Mouse (Mus musculus) heart, adult 8-10 months (tissue): ENCODE results near the gene Dalrd3. TPM values are rescaled to one million over a fixed set of nuclear protein-coding genes. Genes with fewer than 3 reads are reported as not detected.

ENCODE experiments used
- DNase-seq: peaks from one replicate; pipeline ENCODE4 v3.0.0; 2022; ENCODE audit warnings: low spot score
- microRNA-seq: library from miRNA; unstranded; fragments of <30 nt; microRNA quantifications from one replicate; pipeline ENCODE4 v1.2.0, GENCODE M21; 2022
- total RNA-seq, 4 experiments: library from RNA; stranded (reverse); gene quantifications; 2 replicates each; pipeline ENCODE4 v1.2.4; 2022

Gene Dalrd3
- total RNA-seq, 4 experiments from 2014 or later: 16.9 to 26.8 (median 24.1) TPM

DNA sequence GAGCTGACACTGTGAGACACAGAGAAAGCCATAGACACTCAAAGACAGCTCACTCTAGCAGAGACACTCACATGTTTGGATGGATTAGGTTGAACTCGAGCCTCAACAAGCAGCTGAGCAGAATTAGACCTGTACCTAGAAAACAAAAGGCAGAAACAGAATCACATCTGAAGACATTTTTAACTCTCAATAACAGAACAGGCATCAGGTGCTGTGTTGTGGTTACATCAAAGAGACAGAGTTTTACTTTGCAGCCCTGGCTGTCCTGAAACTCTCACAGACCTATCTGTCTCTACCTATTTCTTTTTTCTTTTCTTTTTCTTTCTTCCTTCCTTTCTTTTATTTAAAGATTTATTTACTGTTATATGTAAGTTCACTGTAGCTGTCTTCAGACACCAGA lies 47.6 kb downstream of the Dalrd3 start:
- no peak for DNase-seq

Small RNAs within 50 kb of the gene (microRNA-seq; reads per million reads assigned to microRNA genes)
- gene Gm24083: not detected
- gene Mir191: not detected
- 794 reads per million, percentile 79 among the genes with 10 or more reads in this experiment for gene Mir425

Other genes with a start within 250 kb of the Dalrd3 start
- 100 to 1,000 TPM in 1 of 4 experiments, 10 to 100 TPM in 3; 67.6 to 101 (median 81.7) TPM for gene Gpx1, start 231.0 kb upstream of the Dalrd3 start, total RNA-seq
- 10 to 100 TPM; 77.0 to 83.3 (median 79.8) TPM for gene Usp4, start 222.0 kb upstream of the Dalrd3 start, total RNA-seq
- 1 to 10 TPM in 2 of 4 experiments, under 1 TPM in 2; 0.73 to 1.5 (median 1.1) TPM for gene 1700102P08Rik, start 177.1 kb upstream of the Dalrd3 start, total RNA-seq
- gene Ccdc36, start 141.4 kb upstream of the Dalrd3 start, total RNA-seq: not detected
- gene BC048562, start 133.4 kb upstream of the Dalrd3 start, total RNA-seq: not detected
- gene Ccdc71, start 109.4 kb upstream of the Dalrd3 start, total RNA-seq: 10 to 100 TPM; 21.3 to 28.3 (median 26.7) TPM
- gene Klhdc8b, start 108.3 kb upstream of the Dalrd3 start, total RNA-seq: 1 to 10 TPM; 3.9 to 6.7 (median 5.8) TPM
- 100 to 1,000 TPM; 342 to 366 (median 351) TPM for gene Lamb2, start 90.2 kb upstream of the Dalrd3 start, total RNA-seq
- gene Usp19, start 79.3 kb upstream of the Dalrd3 start, total RNA-seq: 100 to 1,000 TPM in 3 of 4 experiments, 10 to 100 TPM in 1; 92.9 to 109 (median 102) TPM
- 10 to 100 TPM; 76.7 to 84.2 (median 80.1) TPM for gene Qars, start 62.2 kb upstream of the Dalrd3 start, total RNA-seq
- 10 to 100 TPM; 55.6 to 70.2 (median 61.7) TPM for gene Qrich1, start 53.1 kb upstream of the Dalrd3 start, total RNA-seq
- 10 to 100 TPM; 44.3 to 53.5 (median 47.9) TPM for gene Impdh2, start 9.6 kb upstream of the Dalrd3 start, total RNA-seq
- 10 to 100 TPM; 78.5 to 86.3 (median 81.1) TPM for gene Ndufaf3, start 2.5 kb upstream of the Dalrd3 start, total RNA-seq
- 10 to 100 TPM; 12.9 to 18.1 (median 17.0) TPM for gene Wdr6, start 8.9 kb downstream of the Dalrd3 start, total RNA-seq
- gene P4htm, start 27.8 kb downstream of the Dalrd3 start, total RNA-seq: 10 to 100 TPM; 13.0 to 23.5 (median 14.6) TPM
- gene Arih2, start 79.5 kb downstream of the Dalrd3 start, total RNA-seq: 10 to 100 TPM; 41.7 to 50.7 (median 49.6) TPM
- gene Slc25a20, start 92.2 kb downstream of the Dalrd3 start, total RNA-seq: 100 to 1,000 TPM; 189 to 257 (median 218) TPM
- 10 to 100 TPM; 80.5 to 91.0 (median 88.1) TPM for gene Prkar2a, start 119.4 kb downstream of the Dalrd3 start, total RNA-seq
- gene Ip6k2, start 213.9 kb downstream of the Dalrd3 start, total RNA-seq: 10 to 100 TPM; 13.7 to 24.9 (median 21.2) TPM
- 1 to 10 TPM; 7.4 to 9.2 (median 8.0) TPM for gene Nckipsd, start 238.5 kb downstream of the Dalrd3 start, total RNA-seq